Mouse (Mus musculus): ENCODE measurements around the gene Snap25.

Snap25 gene

DNA sequence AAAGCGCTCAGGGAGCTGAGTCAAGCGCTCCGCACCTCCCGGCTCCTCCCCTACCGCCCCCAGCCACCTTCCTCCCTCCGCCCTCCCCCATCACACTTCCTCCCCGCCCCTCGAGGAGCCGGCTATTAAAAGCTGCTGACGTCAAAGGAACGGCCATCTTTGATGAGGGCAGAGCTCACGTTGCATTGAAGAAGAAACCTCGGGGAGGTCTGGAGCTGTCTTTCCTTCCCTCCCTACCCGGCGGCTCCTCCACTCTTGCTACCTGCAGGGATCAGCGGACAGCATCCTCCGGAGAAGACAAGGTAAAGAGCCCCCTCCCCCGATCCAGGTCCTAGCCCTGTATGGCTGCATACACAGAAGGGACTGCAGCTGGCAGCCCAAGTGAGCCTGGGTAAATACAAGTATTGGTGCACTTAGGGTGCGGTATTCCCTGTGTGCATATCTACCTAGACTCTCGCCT lies at the start of gene Snap25:
Snap25 (plus strand) TSS at position 155 of the 460 bp plus-strand sequence.
- no peak for DNase-seq

DNA sequence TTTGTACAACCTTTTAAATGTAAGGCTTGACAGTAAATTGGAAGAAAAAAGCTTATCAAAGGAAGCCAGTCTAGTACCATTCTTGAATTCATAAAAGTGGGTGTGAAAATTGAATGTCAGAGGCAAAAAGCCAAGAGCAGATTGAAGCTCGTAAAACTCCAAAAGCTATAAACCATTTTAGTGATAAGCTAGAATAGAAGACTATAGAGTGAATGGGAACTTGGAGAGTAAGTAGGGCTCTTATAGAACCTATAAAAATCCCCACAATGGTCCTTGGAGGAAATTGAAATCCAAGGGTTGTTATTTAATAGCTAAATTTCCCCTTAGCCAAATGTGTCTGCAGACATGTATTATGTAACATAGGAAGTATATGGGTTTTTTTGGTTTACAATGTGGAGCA lies 46.3 kb upstream of the Snap25 start:
- no peak for DNase-seq

DNA sequence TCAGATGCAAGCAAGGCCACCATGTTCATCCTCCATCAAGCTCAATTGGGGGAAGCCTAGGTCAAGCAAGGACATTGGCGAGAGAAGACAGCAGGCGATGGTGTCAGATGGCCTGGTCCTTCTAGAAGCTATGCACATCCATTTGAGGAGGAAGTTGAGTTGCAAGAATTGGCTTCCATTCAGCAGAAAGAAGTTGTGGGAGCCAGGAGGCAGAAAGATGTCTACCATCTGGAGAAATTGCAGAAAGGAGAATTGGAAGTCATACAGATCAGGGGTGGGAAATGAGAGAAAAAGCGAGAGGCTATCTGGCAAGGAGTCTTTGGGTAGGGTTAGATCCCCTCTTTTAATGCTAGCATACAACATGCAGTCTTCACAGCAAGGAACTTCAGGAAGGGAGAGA lies 44.1 kb upstream of the Snap25 start:
- DNase-seq = no peak

DNA sequence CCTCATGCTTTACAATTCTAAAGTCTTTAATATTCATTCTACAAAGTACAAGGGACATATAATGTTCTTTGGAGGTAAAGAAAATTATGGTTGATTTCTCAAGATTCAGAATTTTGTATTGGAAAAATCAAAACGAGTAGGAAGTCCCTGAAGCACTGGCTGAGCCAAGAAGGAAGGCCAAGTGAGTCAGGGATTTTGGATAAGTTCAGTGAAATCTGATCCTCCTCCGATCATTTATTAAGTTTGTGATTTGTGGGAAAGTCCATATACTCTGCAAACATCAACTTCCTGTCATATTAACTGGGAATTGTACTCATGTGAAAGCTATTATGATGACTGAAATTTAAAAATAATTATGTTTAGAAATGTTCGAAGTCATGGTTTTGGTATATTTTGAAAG lies 43.6 kb upstream of the Snap25 start:
- DNase-seq = no peak

DNA sequence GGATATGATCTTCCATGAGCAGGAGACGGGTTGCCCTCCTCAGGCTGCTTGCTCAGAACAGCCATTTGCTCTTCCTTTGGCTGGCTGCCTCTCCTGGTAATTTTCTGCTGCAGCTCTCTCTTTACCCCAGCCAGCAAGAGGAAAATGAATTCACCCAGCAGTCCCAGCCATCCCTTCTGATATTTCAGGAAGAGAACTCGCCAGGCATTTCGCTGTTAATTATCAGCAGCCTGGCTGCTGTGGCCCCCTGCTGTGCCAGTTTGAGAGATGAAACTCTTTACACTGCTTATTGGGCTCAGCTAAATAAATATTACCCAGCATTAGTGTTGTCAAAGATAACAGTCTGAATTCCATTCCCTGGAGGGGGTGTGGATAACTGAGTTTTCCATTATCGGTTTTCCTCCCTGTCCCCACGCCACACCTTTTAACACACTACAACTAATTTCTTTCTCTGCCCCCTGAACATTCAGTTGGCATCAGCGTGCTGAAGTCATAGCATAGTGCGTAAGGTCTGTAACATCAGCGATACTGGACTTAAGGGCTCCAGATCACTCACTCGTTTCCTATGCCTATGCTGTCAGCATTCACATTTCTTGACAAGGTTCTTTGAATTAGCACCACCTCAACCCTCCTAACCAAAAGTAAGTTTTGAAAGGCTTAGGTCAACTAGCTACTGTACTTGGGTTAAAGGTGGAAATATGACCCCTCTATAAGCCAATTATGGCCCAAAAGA lies 42.5 kb upstream of the Snap25 start:
- DNase-seq = no peak

DNA sequence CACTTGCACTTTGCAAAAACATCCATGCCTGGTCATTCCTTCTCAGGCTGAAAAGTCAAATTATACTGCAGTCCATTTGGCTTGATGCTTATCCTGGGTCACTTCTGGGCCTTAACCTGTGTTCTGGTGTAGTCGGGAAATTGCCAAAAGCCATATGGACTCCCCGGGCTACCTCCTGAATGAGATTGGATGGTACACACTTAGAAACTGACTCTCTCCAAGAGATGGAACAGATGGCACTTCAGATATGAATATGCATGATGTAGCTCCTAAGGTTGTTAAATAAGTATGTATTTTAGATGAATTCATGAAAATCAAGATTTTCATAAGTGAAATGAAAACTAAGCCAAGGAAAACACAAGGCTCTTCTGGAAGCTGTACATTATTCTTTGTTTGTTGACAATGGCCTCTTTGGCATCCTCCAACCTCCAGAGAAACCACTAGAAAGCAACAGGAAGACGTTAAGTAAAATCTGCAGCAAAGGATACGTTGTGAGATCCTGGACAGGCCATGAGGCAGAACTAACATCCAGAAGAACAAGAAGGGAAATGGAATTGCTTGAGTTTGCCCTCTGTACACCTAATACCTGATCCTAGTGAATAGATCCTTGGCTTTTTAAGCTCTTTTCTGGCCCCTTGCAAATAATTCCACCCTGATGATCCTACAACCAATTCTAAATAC lies 39.0 kb upstream of the Snap25 start:
- DNase-seq = no peak

DNA sequence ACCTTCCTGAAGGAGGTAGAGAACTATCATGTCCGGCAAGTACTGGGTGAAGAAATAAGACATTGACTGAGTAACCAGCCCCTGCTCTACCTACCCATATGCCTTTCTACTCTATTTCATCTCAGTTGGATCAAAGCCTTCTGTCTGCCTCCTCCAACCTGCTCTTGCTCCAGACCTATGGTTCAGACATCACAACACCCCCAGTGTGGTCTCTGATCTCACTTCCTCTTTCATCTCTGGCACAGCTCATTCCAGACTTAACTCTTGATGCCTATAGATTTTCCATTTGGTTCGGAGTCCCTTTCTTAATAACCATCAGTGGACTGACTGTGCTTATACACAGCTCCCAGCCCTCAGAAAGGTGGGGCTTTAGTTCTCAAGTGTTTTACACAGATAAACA lies 37.1 kb upstream of the Snap25 start:
- DNase-seq = no peak

DNA sequence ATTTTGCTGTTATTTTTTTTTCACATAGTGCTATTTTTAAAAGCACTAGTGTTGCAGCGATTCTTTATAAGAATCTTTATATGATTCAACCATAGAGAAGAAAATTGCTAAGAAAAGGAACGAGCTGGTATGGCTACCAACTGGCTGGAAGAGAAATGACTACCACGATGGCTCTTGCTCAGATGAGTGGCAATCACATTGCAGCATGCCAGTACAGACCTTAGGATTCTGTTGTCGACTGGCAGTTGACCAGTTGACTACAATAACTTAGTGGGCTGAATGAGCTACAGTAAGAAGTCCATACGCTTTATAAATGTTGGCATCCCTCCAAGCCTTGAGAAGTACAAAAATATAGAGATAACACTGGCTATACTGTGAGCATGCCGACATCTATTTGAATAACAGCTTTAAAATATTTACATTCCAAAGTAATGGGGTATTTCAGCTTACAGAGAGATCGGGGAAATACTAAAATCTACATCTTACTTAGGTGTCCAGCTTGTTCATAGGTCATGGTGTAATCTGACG lies 36.3 kb upstream of the Snap25 start:
- DNase-seq = no peak

DNA sequence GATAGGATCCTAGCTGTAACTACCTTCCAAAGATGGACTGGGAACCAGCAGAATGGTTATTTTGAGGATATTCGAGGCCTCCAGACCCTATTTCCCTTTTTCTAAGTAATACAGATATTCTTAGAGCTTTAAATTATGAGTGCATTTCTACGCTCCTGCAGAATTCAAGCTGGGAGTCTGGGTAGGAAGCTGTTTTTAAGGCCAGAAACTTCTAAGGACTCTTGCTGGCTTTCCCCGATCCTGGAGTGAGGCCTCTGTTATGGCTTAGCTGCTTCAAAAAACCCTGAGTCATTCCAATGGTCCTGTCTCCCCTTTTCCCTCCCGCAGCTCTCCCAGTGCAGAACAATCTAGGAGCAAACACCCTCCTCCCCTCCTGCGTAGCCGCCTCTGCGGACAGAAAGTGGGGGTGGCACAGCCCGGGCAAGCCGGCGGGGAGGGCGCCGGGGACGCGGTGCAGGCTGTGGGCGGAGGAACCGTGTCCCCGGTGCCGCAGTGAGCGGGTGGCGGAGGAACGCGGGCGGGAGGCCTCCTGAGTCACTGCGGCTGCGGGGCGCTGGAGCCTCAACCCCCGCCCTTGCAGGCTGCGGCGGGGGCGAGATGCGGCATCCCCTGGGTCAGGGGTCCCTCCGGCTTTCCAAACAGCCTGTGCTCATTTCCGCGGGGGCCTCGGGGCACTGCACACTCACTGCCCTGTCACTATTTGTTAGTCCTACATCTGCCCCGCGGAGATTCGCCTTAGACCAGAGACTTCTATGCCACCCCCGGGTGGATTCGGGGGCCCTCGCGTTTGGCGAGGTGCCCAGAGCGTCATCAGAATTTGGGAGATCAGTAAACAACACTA lies 34.7 kb upstream of the Snap25 start:
- no peak for DNase-seq

DNA sequence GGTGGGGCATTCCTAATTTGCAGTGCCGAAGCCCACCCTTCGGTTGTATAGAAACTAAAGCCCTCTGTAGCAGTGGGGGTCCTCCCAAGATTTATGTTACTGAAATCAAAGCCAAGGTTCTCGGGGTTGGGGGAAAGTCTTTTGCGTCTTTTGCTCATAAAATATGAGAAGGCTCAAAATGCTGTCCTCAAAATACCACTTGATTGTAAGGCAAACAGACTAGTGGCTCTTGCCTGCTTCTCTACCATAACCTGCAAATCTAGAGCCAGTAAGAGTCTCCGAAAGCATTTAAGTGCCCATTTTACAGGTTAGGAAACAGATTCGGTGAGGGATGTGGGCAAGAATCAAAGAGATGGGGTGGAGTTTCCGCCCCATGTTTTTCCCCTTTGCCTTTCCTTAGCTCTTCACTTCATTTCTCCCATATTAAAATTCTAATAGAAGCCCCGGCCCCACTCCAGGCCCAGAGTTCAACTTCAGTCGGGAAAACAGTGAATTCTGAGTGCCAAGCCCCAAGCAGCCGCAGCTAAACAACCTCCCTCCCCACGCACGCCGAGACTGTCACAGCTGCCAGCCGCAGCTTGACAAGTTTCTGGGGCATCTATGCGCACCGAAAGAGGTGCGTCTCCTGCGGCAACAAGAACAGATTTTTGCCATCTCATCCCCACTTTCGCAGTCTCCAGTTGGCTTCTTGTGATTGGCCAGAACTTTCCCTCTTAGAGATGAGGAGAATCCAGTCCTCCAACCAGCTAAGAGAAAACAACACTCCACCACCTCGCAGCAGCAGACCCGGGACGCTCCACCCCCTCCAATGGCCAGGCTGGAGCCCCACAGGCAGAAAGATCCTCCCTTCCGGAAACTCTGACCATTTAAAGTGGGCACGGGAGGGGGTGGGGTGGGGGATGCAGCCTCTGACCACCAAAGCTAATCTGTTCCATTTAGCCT lies 33.7 kb upstream of the Snap25 start:
- no peak for DNase-seq

DNA sequence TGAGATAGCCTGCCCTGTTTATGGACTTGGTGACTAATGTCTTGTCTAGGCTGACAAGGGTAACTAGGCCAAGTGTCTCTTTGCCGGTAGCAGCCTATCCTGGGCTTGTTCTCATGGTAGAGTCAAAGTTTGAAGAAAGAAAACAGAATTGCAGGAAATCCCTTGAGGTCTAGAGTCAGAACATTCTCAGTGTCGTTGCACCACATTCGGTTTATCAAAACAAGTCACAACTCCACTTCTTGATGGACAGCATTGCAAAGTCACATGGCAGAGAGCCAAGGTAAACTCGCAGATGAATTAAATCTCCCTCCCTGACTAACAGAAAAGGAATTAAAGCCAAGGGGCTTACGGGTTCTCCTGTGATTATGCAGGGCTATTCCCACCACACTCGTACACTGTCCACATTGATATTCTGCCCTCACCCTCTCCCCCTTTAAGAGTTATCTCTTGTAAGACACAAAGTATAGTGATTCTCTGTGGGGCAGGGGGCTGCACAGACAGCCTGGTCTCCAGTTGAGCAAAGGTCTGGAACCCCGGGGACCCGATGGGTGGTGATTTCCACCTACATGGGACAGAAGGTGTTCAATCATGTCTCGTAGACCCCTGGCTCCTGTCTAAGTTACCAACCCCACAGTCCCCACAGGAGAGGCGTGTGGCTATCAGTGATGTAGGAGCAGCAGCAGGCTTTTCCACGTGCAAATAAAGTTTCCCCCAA lies 30.9 kb upstream of the Snap25 start:
- DNase-seq = no peak

DNA sequence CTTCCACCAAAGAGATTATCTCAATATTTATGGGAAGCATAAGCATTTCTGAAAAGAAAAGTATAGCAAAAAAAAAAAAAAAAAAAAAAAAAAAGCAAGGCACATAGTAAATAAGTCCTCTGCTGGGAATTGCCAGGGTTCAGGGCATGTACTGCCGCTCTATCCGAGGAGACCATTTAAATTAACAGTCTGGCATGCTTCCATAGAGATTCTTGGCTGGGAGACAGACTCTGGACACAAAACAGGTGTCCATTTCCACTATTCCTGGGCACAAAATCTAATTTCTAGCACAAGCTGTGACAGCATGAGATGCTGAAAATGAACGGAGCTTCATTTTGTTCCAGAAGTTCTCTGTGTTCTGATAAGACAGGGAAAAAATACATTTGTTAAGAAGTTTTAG lies 27.1 kb upstream of the Snap25 start:
- no peak for DNase-seq

DNA sequence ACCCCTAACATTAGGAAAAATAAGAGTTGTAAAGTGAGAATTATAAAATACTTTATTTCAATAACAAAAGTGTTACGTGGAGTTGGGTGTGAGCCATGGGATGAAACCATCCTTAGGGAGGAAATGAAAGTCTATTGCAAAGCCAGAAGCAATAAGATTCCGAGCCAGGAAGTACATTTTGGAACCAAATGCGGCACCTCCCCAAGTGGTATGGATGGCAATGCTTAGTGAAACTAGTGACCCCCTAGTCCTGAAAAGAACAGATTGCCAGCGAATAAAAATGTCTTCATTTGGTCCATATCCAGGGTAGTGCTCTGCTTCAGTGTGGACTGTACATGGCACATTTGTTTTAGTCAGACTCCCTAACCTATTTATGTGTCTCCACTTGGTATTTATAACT lies 25.9 kb upstream of the Snap25 start:
- no peak for DNase-seq

DNA sequence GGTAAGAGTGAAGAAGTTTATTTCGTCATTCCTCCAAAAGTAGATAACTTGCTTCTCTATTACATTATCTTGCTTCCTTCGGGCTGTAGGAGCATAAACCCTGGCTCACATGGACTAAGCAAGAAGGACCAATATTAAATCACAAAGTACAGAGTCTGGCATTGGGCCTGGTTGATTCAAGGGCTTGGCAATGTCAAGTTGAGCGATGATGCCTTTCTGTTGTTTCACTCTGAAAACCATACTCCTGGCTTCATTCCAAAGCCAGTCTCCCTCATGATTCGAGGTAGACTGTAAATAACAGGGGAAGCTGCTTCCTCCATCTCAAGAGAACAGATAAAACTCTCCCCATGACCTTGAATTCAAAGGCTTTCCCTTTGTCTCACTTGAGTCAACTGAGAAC lies 23.8 kb upstream of the Snap25 start:
- DNase-seq = no peak

DNA sequence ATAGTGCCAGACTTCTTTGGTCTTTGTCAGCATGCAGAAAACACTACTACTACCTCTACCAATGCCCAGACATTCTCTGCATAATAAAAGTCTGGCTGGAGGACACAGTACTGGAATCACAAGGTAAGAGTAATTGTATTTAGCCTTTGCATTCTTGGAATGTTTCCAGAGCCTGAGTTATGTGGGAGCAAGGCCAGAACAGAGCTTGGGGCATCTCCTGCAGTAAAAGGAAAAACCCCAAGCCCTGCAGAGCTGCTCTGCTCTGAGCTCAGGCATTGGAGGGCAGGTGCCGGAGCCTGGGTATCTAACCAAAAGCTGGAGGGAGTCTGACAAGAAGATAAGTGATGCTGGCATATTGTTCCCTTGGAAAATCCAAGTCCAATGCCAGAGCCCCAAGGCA lies 21.6 kb upstream of the Snap25 start:
- DNase-seq = no peak

DNA sequence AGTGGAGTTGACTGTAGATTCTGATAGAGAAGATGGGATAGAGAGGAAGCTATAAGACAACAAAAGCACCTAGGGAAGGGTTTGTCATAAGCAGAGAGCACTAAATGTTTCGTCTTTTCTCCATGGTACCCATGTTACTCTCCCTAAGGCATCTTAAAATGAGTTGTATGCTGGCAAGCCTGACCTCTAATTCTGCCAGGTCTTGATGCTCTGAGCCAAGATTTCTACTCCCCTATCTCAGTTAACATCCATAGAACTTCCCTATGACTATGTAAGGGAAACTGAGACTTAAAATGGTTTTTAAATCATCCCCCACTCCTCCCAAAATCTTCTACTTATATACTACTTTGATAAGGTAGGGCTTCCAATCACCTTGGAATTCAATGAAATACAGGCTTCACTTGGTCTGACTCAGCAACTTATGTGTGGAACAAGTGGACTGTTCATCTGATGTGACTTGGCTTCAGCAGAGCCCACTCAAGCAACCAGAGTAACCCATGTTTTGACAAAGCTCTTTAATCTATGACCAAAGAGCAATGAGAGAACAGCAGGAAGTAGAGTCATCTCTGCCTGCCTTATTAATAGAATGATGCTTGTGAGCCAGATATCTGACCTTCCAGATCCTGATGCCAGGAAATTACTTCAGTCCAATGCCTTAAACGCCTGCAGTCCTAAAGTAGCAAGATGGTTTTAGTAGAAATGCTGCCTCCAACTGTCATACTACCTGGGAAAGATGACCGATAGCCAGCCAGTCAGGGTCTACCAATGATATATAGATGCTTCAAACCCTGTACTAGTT lies 13.6 kb upstream of the Snap25 start:
- no peak for DNase-seq

DNA sequence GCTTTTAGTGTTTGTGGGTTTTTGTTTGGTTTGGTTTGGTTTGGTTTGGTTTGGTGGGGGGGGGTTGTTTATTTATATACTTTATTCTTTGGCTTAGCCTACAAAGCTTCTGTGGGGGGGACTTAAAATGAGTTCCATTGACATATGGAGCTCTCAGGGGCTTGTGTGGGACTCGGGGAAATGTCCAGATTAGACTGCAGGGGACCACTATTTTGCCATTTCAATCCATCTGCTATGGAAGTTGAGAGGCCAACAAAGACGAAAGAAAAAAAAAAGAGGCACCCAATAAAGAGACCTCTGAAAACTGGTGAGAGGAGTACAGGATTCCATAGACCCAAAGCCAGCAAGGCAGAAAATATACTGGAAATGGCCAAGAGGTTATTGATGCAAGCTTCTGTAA lies 9.9 kb upstream of the Snap25 start:
- DNase-seq = no peak

DNA sequence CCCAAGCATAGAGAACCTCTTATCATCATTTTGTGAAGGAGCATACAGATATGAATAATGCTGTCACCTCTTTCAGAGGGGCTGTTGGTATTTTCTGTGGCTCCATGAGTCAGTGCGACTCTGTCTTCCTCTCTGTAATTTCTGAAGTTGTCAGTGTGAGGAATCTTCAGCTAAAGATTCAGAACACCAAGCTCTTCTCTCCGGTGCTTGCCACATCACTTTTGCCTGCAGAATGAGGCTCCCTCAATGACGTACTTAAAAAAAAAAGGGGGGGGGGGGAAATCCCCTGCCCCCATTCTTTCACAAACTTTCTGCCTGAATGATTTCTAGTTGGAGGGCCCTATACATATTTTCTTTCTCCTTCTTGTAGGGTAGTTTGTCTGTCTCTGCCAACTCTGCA lies 2.1 kb upstream of the Snap25 start:
- no peak for DNase-seq

DNA sequence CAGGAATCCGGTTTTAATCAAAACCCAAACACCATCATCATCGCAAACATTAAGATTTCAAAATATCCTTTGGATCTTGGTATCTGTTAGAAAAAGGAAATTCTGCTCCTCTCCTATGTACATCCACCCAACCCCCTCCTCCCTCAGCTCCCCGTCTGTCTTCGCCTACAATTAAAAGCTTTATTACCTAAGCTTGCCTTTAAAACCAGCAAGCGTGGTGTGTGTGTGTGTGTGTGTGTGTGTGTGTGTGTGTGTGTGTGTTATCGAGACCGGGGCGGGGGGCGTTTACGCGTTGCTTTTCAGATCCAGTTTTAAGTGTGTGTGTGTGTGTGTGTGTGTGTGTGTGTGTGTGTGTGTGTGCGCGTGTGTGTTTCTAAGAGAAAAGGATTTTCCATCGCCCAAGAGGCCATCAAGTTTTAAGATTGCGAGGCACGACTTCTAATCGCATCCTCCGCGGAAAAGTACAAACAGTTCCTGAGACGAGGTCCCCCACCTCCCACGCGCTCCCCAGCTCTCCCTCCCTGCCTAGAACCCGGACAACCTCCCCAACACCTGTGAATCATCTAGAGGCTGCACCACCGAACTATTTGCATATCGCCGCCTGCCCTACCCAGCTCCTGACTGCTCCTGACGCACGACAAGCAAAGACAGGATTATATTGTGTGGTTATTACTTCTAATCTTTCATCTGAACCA lies 1.4 kb upstream of the Snap25 start:
- DNase-seq = no peak

DNA sequence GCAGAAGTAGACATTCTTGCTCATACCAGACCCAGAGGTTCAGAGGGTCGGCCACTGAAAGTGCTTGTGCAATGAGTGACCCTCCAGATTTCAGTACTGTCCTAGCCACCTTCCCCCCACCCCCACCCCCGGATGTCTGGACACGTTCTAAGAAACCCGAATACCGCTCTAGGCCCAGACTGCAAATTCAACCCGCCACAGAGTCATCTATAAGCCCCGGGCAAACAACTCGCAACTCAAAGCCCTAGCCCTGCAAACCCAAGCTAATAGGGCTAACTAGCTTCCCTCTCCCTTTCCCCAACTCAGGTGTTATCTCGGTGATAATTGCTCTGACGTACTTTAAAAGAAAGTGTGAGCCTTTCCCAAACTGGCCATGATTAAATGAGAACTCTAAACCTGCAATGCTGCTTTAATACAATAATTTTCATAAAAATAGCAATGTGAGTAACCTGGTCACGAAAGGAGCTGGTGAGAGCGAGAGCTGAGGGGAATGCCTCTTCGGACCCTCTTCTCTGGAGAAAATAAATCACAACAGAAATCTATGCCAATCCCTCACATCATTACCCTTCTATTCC lies 725 bp upstream of the Snap25 start:
- DNase-seq = no peak

Measured in B cell, adult 2 months (primary cell).